Mouse (Mus musculus) lung, postnatal 0 days (tissue): ENCODE data around the gene Mgat5.

Experiments used
- CTCF ChIP-seq: IDR thresholded peaks from 2 replicates; pipeline ENCODE4 v1.5.1; 2016; ENCODE audit warnings: antibody characterized with exemption, mild to moderate bottlenecking
- EP300 ChIP-seq: IDR thresholded peaks from 2 replicates; pipeline ENCODE4 v1.6.1; 2016; ENCODE audit warnings: antibody characterized with exemption, mild to moderate bottlenecking, control low read depth

DNA sequence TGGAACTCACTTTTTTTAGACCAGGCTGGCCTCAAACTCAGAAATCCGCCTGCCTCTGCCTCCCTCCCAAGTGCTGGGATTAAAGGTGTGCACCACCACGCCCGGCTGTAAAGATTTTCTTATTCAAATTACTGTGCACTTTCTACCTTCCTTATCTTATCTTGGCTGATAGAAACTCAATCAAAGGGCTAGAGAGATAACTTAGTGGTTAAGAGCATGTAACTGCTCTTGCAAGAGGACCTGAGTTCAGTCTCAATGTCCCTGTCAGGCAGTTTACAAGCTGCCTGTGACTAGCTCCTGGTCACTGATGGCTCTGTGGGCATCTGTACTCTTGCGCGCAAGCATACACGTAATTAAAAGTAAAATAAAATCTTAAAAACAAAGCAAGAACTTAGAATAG lies 82.7 kb downstream of the Mgat5 start:
- no peak for TF ChIP-seq CTCF
- TF ChIP-seq EP300: no peak
